Mouse (Mus musculus): ENCODE data around the gene Map3k13. TPM values are rescaled to one million over a fixed set of nuclear protein-coding genes. Genes with fewer than 3 reads are reported as not detected.

Gene Map3k13
- polyA plus RNA-seq, 1 experiment from 2014 or later, result 0.44 TPM

- Histone ChIP-seq H3K4me2 (ENCODE audit: low read depth, low read length) (no peak overlapping the region), H3K9ac (ENCODE audit: low read length) (no peak overlapping the region), H3K4me3 (ENCODE audit: low read length) (no peak overlapping the region), H3K36me3 (ENCODE audit: control insufficient read depth, insufficient read depth, low read length) (no peaks in the 10 kb centered on the region), H3K27ac (ENCODE audit: low read length) (no peak overlapping the region), H3K27me3 (ENCODE audit: control insufficient read depth, insufficient read depth, low read depth, low read length) (no peaks in the 10 kb centered on the region), H3K4me1 (replicated peaks; ENCODE audit: control insufficient read depth, insufficient read depth, low read length) (no peaks in the 10 kb centered on the region), H3K9me3 (ENCODE audit: control insufficient read depth, low read length) (no peaks in the 10 kb centered on the region)
- WGBS, result 43% methylated on average over 6 of the region's 6 CpGs
- no peak for ATAC-seq (ENCODE audit: low read depth)
Observed at GRCm38 (mm10) chr16:21868651-21869050, 74.5 kb downstream of the Map3k13 start.

DNA sequence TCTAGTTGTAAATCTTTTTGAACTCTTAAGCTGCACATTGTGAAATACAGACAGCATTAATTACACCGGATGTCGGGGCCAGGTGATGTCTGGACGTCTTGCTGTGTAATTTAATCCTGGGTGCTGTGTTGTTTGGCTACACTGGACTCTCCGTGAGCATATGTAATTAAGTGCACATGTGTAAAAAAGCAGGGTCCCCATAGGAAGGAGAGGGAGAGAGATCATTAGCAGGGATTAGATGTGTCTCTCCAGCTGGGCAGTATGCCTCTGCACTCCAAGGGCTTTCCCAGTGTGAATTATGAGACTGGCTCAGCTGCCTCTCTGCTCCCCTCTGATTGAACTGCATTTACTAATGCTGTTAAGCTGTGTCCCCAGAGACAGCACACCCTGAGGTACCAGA is 75.7 kb downstream of the Map3k13 start:
- H3K4me2 ChIP-seq (ENCODE audit: low read depth, low read length), result no peak overlapping the region
- no peaks in the 10 kb centered on the region for H3K4me1 ChIP-seq (replicated peaks; ENCODE audit: control insufficient read depth, insufficient read depth, low read length)
- H3K27ac ChIP-seq (ENCODE audit: low read length), result no peak overlapping the region
- no peaks in the 10 kb centered on the region for H3K27me3 ChIP-seq (ENCODE audit: control insufficient read depth, insufficient read depth, low read depth, low read length)
- no peaks in the 10 kb centered on the region for H3K9me3 ChIP-seq (ENCODE audit: control insufficient read depth, low read length)
- no peak overlapping the region for H3K9ac ChIP-seq (ENCODE audit: low read length)
- H3K36me3 ChIP-seq (ENCODE audit: control insufficient read depth, insufficient read depth, low read length), result no peaks in the 10 kb centered on the region
- 34% methylated on average over 4 of the region's 4 CpGs for WGBS
- H3K4me3 ChIP-seq (ENCODE audit: low read length), result no peak overlapping the region
- no peak for ATAC-seq (ENCODE audit: low read depth)

DNA sequence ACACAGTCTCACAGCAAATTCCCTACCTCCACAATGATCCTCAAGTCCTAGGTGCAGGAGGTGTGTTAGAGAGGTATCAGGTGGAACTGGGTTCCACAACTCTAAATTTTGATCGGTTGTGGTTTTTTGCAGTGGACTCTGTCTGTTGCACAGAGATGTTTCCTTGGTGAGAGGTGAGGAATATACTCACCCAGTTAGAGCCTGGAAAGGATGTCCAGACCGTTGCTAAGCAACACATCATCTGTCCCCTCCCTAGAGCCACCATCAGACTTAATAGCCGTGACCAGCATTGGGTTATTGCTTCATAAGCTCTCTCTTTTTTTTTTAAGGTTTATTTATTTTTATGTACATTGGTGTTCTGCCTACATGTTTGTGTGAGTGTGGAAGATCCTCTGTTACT is 83.6 kb downstream of the Map3k13 start:
- Histone ChIP-seq H3K4me2 (ENCODE audit: low read depth, low read length) (no peak overlapping the region), H3K36me3 (ENCODE audit: control insufficient read depth, insufficient read depth, low read length) (no peaks in the 10 kb centered on the region), H3K4me1 (replicated peaks; ENCODE audit: control insufficient read depth, insufficient read depth, low read length) (no peaks in the 10 kb centered on the region), H3K9me3 (ENCODE audit: control insufficient read depth, low read length) (no peaks in the 10 kb centered on the region), H3K9ac (ENCODE audit: low read length) (no peak overlapping the region), H3K27ac (ENCODE audit: low read length) (no peak overlapping the region), H3K4me3 (ENCODE audit: low read length) (no peak overlapping the region), H3K27me3 (ENCODE audit: control insufficient read depth, insufficient read depth, low read depth, low read length) (no peaks in the 10 kb centered on the region)
- no peak for ATAC-seq (ENCODE audit: low read depth)
- 79% methylated on average over 3 of the region's 3 CpGs for WGBS

GRCm38 (mm10) chr16:21878834-21879233 is 84.7 kb downstream of the Map3k13 start:
- Histone ChIP-seq H3K9ac (ENCODE audit: low read length) (no peak overlapping the region), H3K4me3 (ENCODE audit: low read length) (no peak overlapping the region), H3K36me3 (ENCODE audit: control insufficient read depth, insufficient read depth, low read length) (no peaks in the 10 kb centered on the region), H3K27me3 (ENCODE audit: control insufficient read depth, insufficient read depth, low read depth, low read length) (no peaks in the 10 kb centered on the region), H3K4me1 (replicated peaks; ENCODE audit: control insufficient read depth, insufficient read depth, low read length) (no peaks in the 10 kb centered on the region), H3K9me3 (ENCODE audit: control insufficient read depth, low read length) (no peaks in the 10 kb centered on the region), H3K4me2 (ENCODE audit: low read depth, low read length) (no peak overlapping the region), H3K27ac (ENCODE audit: low read length) (no peak overlapping the region)
- WGBS, result 74% methylated on average over 3 of the region's 3 CpGs
- ATAC-seq (ENCODE audit: low read depth), result no peak

- H3K36me3 ChIP-seq (ENCODE audit: control insufficient read depth, insufficient read depth, low read length), result no peaks in the 10 kb centered on the region
- H3K27me3 ChIP-seq (ENCODE audit: control insufficient read depth, insufficient read depth, low read depth, low read length), result no peaks in the 10 kb centered on the region
- no peak overlapping the region for H3K4me3 ChIP-seq (ENCODE audit: low read length)
- no peak overlapping the region for H3K4me2 ChIP-seq (ENCODE audit: low read depth, low read length)
- 29% methylated on average over 6 of the region's 6 CpGs for WGBS
- no peak for ATAC-seq (ENCODE audit: low read depth)
- no peak overlapping the region for H3K9ac ChIP-seq (ENCODE audit: low read length)
- no peaks in the 10 kb centered on the region for H3K4me1 ChIP-seq (replicated peaks; ENCODE audit: control insufficient read depth, insufficient read depth, low read length)
- H3K27ac ChIP-seq (ENCODE audit: low read length), result no peak overlapping the region
- no peaks in the 10 kb centered on the region for H3K9me3 ChIP-seq (ENCODE audit: control insufficient read depth, low read length)
Observed at GRCm38 (mm10) chr16:21881181-21881580, 87.0 kb downstream of the Map3k13 start.

DNA sequence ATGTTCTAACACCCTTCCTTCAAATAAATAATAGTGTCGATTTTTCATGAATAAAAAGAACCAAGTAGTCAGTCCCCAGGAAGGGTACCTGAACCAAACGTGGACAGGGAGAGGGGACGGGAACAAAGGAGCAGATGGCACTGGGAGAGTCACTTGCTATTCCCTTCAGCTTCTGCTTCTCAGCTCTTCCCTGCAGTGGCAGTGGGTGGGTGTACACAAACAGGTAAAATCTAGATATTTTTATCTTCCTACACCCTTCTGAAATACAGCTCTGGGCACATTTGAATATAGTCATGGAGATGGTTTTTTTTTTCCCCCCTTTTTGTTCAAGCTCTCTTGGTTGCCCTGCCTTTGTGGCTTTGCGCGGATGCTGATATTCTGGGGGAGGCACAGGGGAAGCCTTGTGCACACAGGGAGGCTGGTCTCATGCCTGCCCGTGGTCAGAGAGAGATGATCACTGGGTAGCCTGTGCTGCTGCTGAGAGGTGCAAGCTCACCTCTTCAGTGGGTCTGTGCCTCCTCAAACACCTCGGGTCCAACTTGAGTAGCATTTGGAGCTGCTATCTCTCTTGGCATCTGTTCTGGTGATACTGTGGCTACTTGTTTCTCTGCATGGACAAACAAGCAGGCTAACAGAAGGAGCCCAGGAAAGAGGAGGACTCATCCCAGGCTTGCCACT is 87.6 kb downstream of the Map3k13 start:
- ATAC-seq (ENCODE audit: low read depth), result no peak
- 67% methylated on average over 7 of the region's 7 CpGs for WGBS
- H3K4me1 ChIP-seq (replicated peaks; ENCODE audit: control insufficient read depth, insufficient read depth, low read length), result no peaks in the 10 kb centered on the region
- H3K9me3 ChIP-seq (ENCODE audit: control insufficient read depth, low read length), result no peaks in the 10 kb centered on the region
- H3K27me3 ChIP-seq (ENCODE audit: control insufficient read depth, insufficient read depth, low read depth, low read length), result no peaks in the 10 kb centered on the region
- H3K4me3 ChIP-seq (ENCODE audit: low read length), result no peak overlapping the region
- no peak overlapping the region for H3K4me2 ChIP-seq (ENCODE audit: low read depth, low read length)
- no peak overlapping the region for H3K9ac ChIP-seq (ENCODE audit: low read length)
- H3K27ac ChIP-seq (ENCODE audit: low read length), result no peak overlapping the region
- H3K36me3 ChIP-seq (ENCODE audit: control insufficient read depth, insufficient read depth, low read length), result no peaks in the 10 kb centered on the region

DNA sequence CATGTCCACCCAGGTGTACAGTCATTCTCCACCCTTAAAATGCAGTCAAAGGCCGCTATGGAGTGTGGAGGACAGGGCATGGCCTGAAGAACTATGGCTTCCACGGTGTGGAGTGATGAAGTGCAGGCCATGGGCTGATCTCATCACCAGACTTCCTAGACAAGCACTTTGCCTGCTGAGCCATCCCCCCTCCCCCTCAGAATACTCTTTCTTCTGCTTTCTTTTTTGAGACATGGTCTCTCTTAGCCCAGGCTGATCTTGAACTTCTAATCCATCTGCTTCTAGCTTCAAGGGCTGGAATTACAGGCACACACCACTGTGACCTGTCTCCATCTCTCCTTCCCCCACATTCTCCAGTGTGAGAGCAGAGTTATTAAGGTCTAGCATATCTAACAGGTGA is 93.5 kb downstream of the Map3k13 start:
- H3K27ac ChIP-seq (ENCODE audit: low read length), result no peak overlapping the region
- 73% methylated on average over 2 of the region's 2 CpGs for WGBS
- no peak for ATAC-seq (ENCODE audit: low read depth)
- no peaks in the 10 kb centered on the region for H3K4me1 ChIP-seq (replicated peaks; ENCODE audit: control insufficient read depth, insufficient read depth, low read length)
- H3K27me3 ChIP-seq (ENCODE audit: control insufficient read depth, insufficient read depth, low read depth, low read length), result no peaks in the 10 kb centered on the region
- no peak overlapping the region for H3K9ac ChIP-seq (ENCODE audit: low read length)
- H3K36me3 ChIP-seq (ENCODE audit: control insufficient read depth, insufficient read depth, low read length), result no peaks in the 10 kb centered on the region
- H3K4me3 ChIP-seq (ENCODE audit: low read length), result no peak overlapping the region
- H3K4me2 ChIP-seq (ENCODE audit: low read depth, low read length), result no peak overlapping the region
- no peaks in the 10 kb centered on the region for H3K9me3 ChIP-seq (ENCODE audit: control insufficient read depth, low read length)

GRCm38 (mm10) chr16:21893890-21894289 is 99.7 kb downstream of the Map3k13 start:
- H3K9me3 ChIP-seq (ENCODE audit: control insufficient read depth, low read length), result no peaks in the 10 kb centered on the region
- H3K9ac ChIP-seq (ENCODE audit: low read length), result no peak overlapping the region
- no peaks in the 10 kb centered on the region for H3K27me3 ChIP-seq (ENCODE audit: control insufficient read depth, insufficient read depth, low read depth, low read length)
- WGBS, result 85% methylated on average over 6 of the region's 6 CpGs
- no peaks in the 10 kb centered on the region for H3K36me3 ChIP-seq (ENCODE audit: control insufficient read depth, insufficient read depth, low read length)
- no peak overlapping the region for H3K4me3 ChIP-seq (ENCODE audit: low read length)
- no peak for ATAC-seq (ENCODE audit: low read depth)
- H3K27ac ChIP-seq (ENCODE audit: low read length), result no peak overlapping the region
- no peaks in the 10 kb centered on the region for H3K4me1 ChIP-seq (replicated peaks; ENCODE audit: control insufficient read depth, insufficient read depth, low read length)
- H3K4me2 ChIP-seq (ENCODE audit: low read depth, low read length), result no peak overlapping the region

- no peak overlapping the region for H3K9ac ChIP-seq (ENCODE audit: low read length)
- WGBS, result 72% methylated on average over 5 of the region's 5 CpGs
- ATAC-seq (ENCODE audit: low read depth), result no peak
Observed at GRCm38 (mm10) chr16:21901286-21901685, 107.1 kb downstream of the Map3k13 start.

GRCm38 (mm10) chr16:21904636-21905035 is 110.5 kb downstream of the Map3k13 start:
- Histone ChIP-seq H3K9me3 (ENCODE audit: control insufficient read depth, low read length) (no peaks in the 10 kb centered on the region), H3K27ac (ENCODE audit: low read length) (no peak overlapping the region), H3K36me3 (ENCODE audit: control insufficient read depth, insufficient read depth, low read length) (no peaks in the 10 kb centered on the region), H3K4me2 (ENCODE audit: low read depth, low read length) (no peak overlapping the region), H3K4me1 (replicated peaks; ENCODE audit: control insufficient read depth, insufficient read depth, low read length) (no peaks in the 10 kb centered on the region), H3K27me3 (ENCODE audit: control insufficient read depth, insufficient read depth, low read depth, low read length) (no peaks in the 10 kb centered on the region), H3K9ac (ENCODE audit: low read length) (no peak overlapping the region), H3K4me3 (ENCODE audit: low read length) (no peak overlapping the region)
- 82% methylated on average over 10 of the region's 10 CpGs for WGBS
- no peak for ATAC-seq (ENCODE audit: low read depth)

More at GRCm38 (mm10) chr16:21901286-21901685, 107.1 kb downstream of the Map3k13 start:
- no peak overlapping the region for H3K4me2 ChIP-seq (ENCODE audit: low read depth, low read length)
- no peaks in the 10 kb centered on the region for H3K36me3 ChIP-seq (ENCODE audit: control insufficient read depth, insufficient read depth, low read length)
- H3K27ac ChIP-seq (ENCODE audit: low read length), result no peak overlapping the region
- no peaks in the 10 kb centered on the region for H3K9me3 ChIP-seq (ENCODE audit: control insufficient read depth, low read length)
- no peaks in the 10 kb centered on the region for H3K4me1 ChIP-seq (replicated peaks; ENCODE audit: control insufficient read depth, insufficient read depth, low read length)
- H3K27me3 ChIP-seq (ENCODE audit: control insufficient read depth, insufficient read depth, low read depth, low read length), result no peaks in the 10 kb centered on the region
- H3K4me3 ChIP-seq (ENCODE audit: low read length), result no peak overlapping the region

Data from lung, embryonic 16.5 days (tissue).